Mouse (Mus musculus) left cerebral cortex, postnatal 25 days (tissue): Measurements from ENCODE around the gene Pde4d. TPM values are rescaled to one million over a fixed set of nuclear protein-coding genes. Genes with fewer than 3 reads are reported as not detected.
A peak's percentile ranks its signal among the peaks of the same experiment; 100 is the strongest.

Experiments used
- DNase-seq, 2 experiments: peaks; one replicate each; pipeline ENCODE4 v3.0.0; 2022; ENCODE audit warnings: low spot score in 2 of 2, mixed read lengths in 1 of 2
- intact Hi-C: fragments of 180-260 bp; cut with DNase I; formaldehyde crosslinking; loops from one replicate; pipeline ENCODE4 v1.15.1; 2025
- total RNA-seq, 2 experiments: library from RNA; stranded (reverse); gene quantifications; 2 replicates each; pipeline ENCODE4 v1.2.3; 2021

Gene Pde4d
- total RNA-seq, 2 experiments from 2014 or later: 108 to 116 TPM

DNA sequence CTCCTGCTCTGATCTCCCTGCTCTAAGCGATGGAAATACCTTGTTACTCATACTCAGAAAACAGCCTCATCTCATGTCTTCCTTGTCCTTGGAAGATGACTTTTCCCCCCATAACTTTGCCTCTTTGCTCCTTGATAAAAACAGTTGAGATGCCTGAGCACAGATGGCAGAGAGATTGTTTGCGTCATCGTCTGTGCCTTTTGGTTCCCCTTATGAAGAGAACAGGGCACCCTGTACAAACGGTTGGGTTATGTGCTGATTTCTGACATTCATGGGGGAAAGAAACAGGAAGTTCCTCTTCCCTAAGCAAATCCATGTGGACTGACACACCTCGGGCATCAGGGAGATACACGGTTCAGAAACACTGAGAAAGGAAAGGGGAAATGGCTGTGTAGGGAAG, 1191.8 kb downstream of the Pde4d start:
- DNase-seq: no peak
- intact Hi-C loops: no loop called here

- intact Hi-C loops: no loop called here
- no peak for DNase-seq
Observed at GRCm38 (mm10) chr13:109643419-109643818, 1193.7 kb downstream of the Pde4d start.

DNA sequence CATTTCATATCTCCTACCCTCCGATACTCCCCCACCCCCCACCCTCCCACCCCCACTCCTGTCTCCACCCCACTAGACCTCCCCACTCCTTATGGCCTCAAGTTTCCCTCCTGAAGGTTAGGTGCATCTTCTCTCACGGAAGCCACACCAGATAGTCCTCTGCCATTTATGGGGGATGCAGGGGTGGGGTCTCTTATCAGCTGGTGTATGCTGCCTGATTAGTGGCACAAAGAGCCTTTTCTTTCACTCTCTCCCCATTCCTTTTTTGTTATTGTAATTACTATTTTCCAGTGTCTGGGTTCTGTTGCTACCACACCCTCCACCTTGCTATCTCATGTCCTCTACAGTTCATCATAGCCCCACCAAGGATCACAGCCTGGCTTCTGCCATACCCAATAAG, 1194.3 kb downstream of the Pde4d start:
- intact Hi-C loops: no loop called here
- no peak for DNase-seq

GRCm38 (mm10) chr13:109645284-109645909, 1195.6 kb downstream of the Pde4d start:
- DNase-seq: no peak
- intact Hi-C loops: no loop called here

DNA sequence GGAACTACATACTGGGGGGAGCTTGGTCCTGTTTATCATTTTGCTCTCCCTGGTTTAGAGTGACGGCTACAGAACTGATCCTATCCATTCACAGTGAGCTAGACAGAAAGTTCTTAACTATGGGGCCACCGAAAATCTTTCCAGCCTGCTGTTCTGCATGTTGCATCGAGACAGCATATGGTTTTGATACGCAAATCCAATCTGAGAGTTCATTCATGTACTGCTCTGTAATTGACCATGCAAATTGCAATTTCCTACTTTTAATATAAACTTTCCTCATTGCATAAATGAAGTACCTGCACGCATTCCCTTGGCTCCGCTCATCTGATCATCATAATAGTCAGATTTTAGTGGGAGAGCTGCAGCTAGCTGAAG, 1196.1 kb downstream of the Pde4d start:
- intact Hi-C loops: no loop called here
- no peak for DNase-seq

GRCm38 (mm10) chr13:109646597-109647232, 1197.0 kb downstream of the Pde4d start:
- intact Hi-C loops: no loop called here
- no peak for DNase-seq

DNA sequence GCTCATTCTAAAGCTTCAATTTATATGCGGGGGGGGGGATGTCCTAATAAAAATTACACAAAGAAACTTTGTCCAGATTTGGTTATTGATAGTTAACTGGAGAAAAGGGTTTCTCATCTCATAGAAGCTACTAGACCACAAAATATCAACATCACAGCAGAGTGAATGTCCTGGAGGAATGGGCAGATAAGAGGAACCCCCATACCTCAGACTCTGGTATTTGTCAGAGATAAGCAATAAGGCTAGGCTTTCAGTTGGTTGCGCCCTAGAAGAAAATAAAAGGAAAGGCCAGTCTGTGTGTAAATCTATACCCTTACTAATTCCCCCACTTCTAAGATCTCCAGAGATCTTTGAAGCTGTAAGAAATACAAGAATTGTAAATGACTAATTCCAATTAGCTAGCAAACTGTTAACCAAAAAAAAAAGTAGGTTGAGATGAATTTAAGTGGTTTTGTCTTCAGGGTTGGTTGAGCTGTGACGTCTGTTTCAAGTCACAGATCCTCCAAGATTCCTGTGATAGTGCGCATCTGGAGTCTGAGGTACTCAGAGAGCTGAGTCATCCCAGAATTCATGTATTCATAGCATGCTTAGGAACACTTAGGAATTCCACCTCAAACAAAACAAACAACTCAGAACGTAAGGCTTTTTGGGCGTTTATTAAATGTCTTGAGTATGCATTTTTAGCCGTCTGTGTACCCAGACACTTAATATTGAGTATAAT, 1197.9 kb downstream of the Pde4d start:
- intact Hi-C loops: no loop called here
- peak in 1 of 2 experiments; percentile 60 for DNase-seq

DNA sequence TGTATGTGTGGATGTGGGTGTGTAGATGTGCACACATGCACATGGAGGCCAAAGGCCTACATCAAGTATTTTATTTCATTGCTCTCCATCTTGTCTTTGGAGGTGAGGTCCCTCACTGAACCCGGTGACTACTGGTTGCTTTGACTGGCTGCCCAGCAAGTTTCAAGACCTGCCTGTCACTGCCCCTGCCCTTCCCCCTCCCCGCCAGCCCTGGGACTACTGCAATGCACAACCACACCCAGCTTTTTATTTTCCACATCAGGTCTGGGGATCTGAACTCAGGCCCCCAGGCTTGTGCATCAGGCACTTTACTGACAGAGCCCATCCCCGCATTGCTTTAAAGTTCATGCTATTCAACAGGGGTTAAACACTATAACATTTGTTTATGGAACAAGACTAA, 1198.6 kb downstream of the Pde4d start:
- intact Hi-C loops: no loop called here
- no peak for DNase-seq

GRCm38 (mm10) chr13:109651790-109652605, 1202.2 kb downstream of the Pde4d start:
- DNase-seq: no peak
- intact Hi-C loops: no loop called here

DNA sequence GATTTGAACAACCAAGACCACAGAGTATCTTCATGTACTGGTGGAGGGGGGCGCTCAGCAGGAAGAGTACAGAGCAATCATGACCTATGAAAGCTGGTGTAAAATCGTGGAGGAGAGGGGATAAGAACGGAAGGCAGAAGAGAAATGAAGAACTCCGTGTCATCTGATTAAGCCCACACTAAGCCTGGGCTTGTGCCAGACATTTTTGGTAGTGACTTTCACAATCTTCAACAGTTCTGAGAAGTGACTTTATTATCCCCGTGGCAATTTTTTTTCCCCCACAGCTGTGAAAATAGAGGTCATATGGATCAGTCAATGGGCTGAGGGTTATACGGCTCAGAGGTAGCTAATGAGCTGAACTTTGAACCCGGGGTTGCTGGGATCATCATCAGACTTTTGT, 1202.9 kb downstream of the Pde4d start:
- no peak for DNase-seq
- intact Hi-C loops: no loop called here

DNA sequence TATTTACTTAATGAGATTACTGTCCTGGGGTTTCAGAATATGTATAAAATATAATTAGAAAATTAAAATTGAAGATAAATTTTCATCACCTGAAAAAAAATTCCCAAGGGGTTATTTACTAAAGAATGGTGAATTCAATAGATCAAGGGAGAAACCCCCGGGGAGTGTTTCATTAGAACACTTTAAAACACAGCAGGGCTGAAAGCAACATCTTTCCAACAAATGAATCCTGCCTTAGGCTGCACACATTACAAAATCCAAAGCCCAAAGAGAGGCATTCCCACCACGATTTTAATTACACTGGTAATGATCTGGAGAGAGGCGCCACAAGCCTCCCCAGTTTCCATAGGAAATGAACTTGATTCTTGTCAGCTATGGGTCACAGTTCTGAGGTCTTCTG, 1205.6 kb downstream of the Pde4d start:
- intact Hi-C loops: no loop called here
- DNase-seq: no peak

DNA sequence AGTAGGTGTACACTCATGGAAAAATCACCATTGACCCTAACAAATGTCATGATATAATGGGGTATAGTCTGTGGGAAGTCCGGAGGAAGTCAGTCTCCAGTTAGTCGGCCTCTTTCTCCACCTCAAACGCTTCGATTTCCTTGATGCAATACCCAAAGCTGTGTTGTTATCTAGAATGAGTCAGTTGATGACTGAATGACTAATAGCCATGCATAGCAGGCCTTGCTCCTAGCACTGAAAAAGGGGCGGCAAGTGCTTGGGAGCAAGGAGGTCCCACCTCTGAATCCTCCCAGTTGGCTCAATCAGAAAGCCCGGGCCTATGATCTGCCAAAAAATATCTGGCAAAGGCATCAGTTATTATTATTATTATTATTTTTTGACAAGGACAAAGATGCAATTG, 1209.4 kb downstream of the Pde4d start:
- intact Hi-C loops: no loop called here
- no peak for DNase-seq

GRCm38 (mm10) chr13:109661345-109661744, 1211.6 kb downstream of the Pde4d start:
- intact Hi-C loops: no loop called here
- DNase-seq: no peak

GRCm38 (mm10) chr13:109662099-109662498, 1212.4 kb downstream of the Pde4d start:
- intact Hi-C loops: no loop called here
- no peak for DNase-seq

DNA sequence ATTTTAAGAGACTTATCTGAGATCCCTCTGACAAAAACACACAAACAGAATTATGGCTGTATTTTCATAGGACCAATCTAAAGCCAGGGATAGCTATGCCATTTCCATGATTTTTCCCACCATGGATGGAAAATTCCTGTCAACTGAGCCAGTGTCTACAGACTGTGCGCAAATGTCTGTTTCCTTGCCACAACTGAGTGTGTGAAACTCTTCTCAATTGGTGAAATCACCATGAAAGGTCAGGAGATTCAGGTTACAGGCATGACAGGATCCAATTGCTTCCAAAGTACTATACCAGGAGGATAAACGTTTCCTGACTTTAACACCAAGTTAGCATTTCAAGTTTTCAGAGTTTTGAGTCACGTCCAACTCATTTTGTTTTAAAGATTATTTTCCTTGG, 1213.0 kb downstream of the Pde4d start:
- no peak for DNase-seq
- intact Hi-C loops: no loop called here

DNA sequence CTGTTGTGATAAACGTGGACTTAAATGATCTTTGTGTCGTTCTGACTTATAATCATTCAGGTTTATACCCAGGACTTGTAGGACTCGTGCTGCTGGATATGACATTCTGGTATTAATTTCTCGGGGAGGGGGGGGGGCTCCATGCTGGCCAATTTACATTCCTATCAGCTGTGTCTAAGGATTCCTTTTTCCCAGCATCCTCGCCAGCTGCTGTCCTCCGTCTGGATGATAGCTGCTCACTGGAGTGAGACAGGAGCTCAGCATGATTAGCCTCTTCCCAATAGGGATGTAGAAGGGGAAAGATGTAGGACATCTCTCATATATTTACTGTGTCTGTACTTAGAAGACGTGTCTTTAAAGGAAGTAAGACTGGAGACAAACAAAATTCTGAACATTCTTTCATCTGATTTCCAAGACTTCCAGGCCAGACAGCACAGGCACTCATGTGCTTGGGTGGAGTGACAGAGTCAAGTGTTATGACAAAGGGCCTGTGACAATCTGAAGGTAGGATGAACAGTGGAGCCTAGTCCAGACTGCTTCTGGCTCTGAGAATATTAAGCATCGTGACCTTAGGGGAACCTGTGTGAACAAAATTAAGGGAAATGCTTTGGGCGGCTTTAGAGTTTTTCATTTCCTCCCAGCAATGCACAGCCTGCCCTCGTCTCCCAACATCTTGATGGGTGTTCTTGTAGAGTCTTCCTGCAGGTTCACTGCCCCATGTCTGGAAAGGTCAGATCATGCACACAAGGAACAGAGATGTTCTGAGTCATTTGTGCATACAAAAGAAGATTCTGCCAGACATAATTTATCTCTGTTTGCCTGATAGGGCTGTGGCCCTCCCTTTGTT, 1215.4 kb downstream of the Pde4d start:
- no peak for DNase-seq
- intact Hi-C loops: no loop called here

DNA sequence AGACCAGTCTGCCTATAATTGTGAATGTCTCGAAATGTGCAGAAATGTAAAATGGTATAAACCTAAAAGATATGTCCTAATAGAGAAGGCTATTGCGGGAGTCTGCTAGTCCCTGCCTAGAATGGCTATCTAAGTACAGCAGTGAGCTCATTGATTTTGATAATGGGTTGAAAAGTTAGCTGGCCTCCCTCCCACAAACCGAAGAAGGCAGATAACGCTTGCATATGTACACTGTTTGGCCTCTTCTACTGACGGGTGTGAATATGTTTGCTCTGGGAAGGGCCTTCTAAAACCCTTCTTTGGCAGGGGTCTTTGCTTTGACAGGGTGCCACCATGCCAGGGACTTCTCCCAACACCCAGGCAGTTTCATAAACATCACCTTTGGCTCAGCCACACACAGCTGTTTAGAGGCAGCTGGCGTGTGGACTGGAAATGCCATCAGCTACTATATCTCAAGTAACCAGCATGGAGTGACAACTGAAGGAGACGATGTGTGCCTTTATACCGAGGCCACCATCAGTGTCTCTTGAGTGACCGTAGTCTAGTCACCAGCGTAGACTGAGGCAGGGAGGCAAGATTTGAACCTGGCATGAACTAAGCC, 1216.2 kb downstream of the Pde4d start:
- intact Hi-C loops: no loop called here

DNA sequence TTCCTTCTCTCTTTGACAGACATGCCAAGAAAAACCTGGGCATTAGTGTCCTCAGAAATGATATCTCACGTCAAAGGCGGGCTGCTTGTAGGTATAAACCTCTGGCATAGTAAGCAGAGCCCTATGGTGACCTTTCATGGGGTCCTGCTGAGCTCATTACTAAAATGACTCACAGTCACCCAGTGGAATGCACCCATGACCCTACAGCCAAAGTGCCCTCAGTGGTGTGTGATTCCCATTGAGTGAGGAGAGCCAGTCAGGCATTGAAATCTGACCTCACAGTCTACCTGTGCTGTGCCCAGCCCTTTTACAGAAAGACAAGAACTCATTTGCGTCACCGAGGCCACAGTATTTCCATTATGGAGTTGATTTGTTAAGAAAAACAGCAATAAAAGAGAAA, 1220.2 kb downstream of the Pde4d start:
- no peak for DNase-seq
- intact Hi-C loops: loop anchor here (2.0 kb wide), 2 partner anchors 45 to 59 kb away; no protein-coding TSS in a partner anchor

More for the DNA sequence above, 1216.2 kb downstream of the Pde4d start:
- no peak for DNase-seq
